In the genomic region with DNA sequence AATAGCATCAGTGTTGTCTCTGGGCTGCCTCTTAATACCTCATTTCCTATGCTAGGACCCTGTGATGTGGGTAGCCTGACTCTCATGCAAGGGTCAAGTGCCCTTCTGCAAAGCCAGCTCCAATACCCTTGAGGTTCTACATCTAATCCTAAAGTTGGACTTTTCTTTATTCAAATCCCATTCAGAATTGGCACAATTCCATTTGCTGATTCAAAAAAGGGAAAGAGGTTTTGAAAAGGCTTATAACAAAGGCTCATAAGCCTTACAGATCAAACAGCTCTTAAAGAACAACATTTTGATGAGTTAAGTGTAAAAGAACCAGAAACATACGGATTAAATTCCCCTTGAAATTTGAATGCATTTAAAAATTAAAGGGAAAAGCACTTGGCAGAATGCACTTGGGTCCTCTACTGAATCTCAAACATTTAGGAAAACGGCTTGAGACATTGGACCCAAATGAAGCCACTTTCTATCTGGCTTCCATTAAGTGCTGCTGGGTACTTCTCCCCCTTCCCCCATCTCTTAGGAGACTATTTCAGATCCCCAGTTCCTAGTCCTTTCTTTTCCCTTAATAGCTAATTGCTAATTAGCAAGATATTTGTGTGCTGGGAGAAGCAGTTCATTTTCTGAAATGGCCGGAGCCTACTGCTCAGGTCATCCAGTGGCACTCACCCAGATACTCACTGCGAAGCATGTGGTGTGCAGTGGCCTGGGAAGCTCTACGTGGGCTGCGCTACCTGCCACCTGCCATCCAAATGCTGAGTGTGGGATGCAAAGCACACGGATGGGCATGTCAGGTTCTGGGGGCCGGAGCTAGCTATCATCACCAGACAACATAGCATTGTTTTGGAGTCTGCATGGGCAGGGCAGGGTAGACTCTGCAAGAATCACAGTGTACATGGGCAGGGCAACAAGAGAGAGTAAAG, we compare ENCODE assay signal across 20 mouse cellular contexts.
DNase-seq lines count a peak whose midpoint lies in the region; ATAC-seq and TF ChIP-seq lines count a peak whose summit lies in the region.
"Had no signal": no experiment of that assay in that cellular context is flagged by ENCODE, and none has a peak within 500 bp of the region (broad histone marks: within the 10 kb centered on the region; RNA-seq: fewer than 3 reads in every experiment).

No protein-coding gene starts in this region.

- H3K4me3 ChIP-seq in lung, embryonic 14.5 days (ENCODE audit: low read depth, low read length) = no peak overlapping the region
- no peak overlapping the region for H3K4me3 ChIP-seq in lung, adult 2 months (replicated peaks; ENCODE audit: extremely low read depth, low read depth, low read length)
- H3K4me3 ChIP-seq: embryonic facial prominence, embryonic 13.5 days; heart, embryonic 10.5 days had no signal

- no peaks in the 10 kb centered on the region for H3K36me3 ChIP-seq in lung, embryonic 14.5 days (ENCODE audit: insufficient read depth)
- H3K36me3 ChIP-seq: embryonic facial prominence, embryonic 13.5 days; G1E; heart, embryonic 10.5 days had no signal

- no peak for DNase-seq in cerebellum, postnatal 4 days (ENCODE audit: low spot score in 2 of 2)
- DNase-seq in lung, embryonic 14.5 days = peak; percentile 28
- no peak for DNase-seq in lung, adult 2 months
- DNase-seq in cerebellum, adult 18-20 months = peak; percentile 92 to 96
- DNase-seq in cerebellum, postnatal 36 days = peak; percentile 93 to 96
- DNase-seq in heart, postnatal 10 days = no peak
- no peak for DNase-seq in urinary bladder, adult 18-20 months (ENCODE audit: low spot score in 2 of 2)
- DNase-seq: adrenal gland, postnatal 36 days; heart, postnatal 14 days; liver; liver, postnatal 0 days; right cerebral cortex, postnatal 4 days; thymus, postnatal 25 days had no signal

- H3K9me3 ChIP-seq in lung, embryonic 14.5 days (ENCODE audit: low read depth, low read length) = no peaks in the 10 kb centered on the region
- H3K9me3 ChIP-seq: embryonic facial prominence, embryonic 13.5 days; heart, embryonic 10.5 days had no signal

- ATAC-seq in cerebellum, adult (ENCODE audit: insufficient number of reproducible peaks, low FRiP score, low TSS enrichment) = peak; percentile 88
- no peak for ATAC-seq in lung, embryonic 14.5 days (ENCODE audit: insufficient read depth)
- ATAC-seq: CD4-positive, CD25-positive, alpha-beta regulatory T cell, adult 4 months; inflammation-experienced regulatory T-cells, adult 6 months; liver, postnatal 0 days had no signal

- H3K4me2 ChIP-seq in lung, embryonic 14.5 days = no peak overlapping the region
- H3K4me2 ChIP-seq: embryonic facial prominence, embryonic 13.5 days had no signal

- intact Hi-C loops in heart, postnatal 10 days (cut with DNase I) = no loop called here

- H3K4me1 ChIP-seq in lung, embryonic 14.5 days (ENCODE audit: insufficient read depth) = no peaks in the 10 kb centered on the region
- H3K4me1 ChIP-seq in lung, adult 2 months (ENCODE audit: control insufficient read depth, insufficient read depth, low read length) = no peaks in the 10 kb centered on the region
- H3K4me1 ChIP-seq: heart, embryonic 10.5 days had no signal

- TF ChIP-seq POLR2A in lung, adult 2 months (IDR thresholded peaks at IDR 0.05; ENCODE audit: borderline replicate concordance, extremely low read depth, low read depth, low read length) = no peak

- no peak for TF ChIP-seq CTCF in lung, embryonic 14.5 days (IDR thresholded peaks at IDR 0.05; ENCODE audit: low read depth)
- no peak for TF ChIP-seq CTCF in lung, adult 2 months (IDR thresholded peaks at IDR 0.05; ENCODE audit: insufficient read depth, low read length)

- WGBS in lung, embryonic 14.5 days = 76% methylated on average over 8 of the region's 8 CpGs
- 79% methylated on average over 8 of the region's 8 CpGs for WGBS in lung, adult 2 months

- H3K27me3 ChIP-seq in lung, embryonic 14.5 days (ENCODE audit: insufficient read depth, low read length) = no peaks in the 10 kb centered on the region
- H3K27me3 ChIP-seq: embryonic facial prominence, embryonic 13.5 days had no signal

- no peak overlapping the region for H3K9ac ChIP-seq in lung, embryonic 14.5 days
- H3K9ac ChIP-seq: embryonic facial prominence, embryonic 13.5 days; liver, postnatal 0 days had no signal

- H3K27ac ChIP-seq in lung, embryonic 14.5 days (ENCODE audit: low read depth) = no peak overlapping the region
- H3K27ac ChIP-seq: embryonic facial prominence, embryonic 13.5 days; heart, embryonic 10.5 days; macrophage had no signal

Comparison
In these comparisons a context has a peak if more than half of its experiments do, and no peak if none do; other contexts are left out.
1. DNase-seq: peak in lung, embryonic 14.5 days (single experiment), cerebellum, adult 18-20 months (2 of 2) and cerebellum, postnatal 36 days (2 of 2); none in cerebellum, postnatal 4 days (0 of 2), lung, adult 2 months (single experiment), heart, postnatal 10 days (0 of 2) and urinary bladder, adult 18-20 months (0 of 2).